Mouse (Mus musculus): ENCODE data around the gene Gm21870.
"Not testable (repeated sequence)": the region's sequence is repeated elsewhere in the genome, so short reads cannot be mapped to it uniquely, and the experiment has no call there.

Gm21870 gene

DNA sequence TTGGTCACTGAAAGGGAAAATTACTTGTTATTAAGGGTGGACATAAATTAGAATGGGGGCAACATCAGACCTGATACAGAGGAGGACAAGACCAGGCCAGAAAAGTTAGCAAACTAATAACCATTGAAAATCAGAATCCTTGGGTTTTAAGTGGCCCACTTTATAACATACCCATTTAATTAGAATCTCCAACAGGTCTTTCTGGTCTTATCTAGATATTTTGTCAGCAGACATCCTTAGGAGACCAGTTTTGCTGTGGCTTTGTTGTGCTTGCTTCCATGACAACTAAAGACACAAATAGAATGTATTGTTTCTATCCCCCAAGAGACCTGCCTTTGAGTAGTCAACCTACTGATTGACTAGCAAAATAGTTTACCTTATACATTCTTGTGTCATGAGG lies at the start of gene Gm21870:
TSS of gene Gm21870 (minus strand) at position 101 of the 400 bp plus-strand sequence.
- DNase-seq, result not testable (repeated sequence)

DNA sequence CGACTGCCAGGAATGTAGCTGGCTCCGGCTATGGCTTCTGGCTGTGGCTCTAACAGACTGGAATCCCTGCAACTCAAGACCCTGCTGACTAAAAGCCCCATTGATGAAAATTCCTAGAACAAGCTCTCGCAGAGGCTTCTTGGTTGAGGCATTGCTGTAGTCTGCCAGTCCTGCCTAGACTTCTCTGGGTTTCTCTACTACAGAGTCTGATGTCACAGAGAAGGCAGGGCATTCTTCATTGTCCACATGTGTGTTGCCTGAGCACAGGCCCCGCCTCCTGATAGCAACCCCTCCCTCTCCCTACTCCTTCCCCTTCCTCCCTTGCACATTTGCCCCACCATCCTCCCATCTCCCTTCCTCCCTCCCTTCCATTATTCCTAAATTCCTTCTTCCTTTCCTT lies 30.2 kb downstream of the Gm21870 start, which contains the start of gene Btbd35f6:
TSS of gene Btbd35f6 (minus strand) at position 101 of the 400 bp plus-strand sequence.
- not testable (repeated sequence) for DNase-seq

Data from thymus, postnatal 36 days (tissue).